Mouse (Mus musculus): ENCODE measurements at regions not wholly inside any gene's neighbourhood (a gene's known extent, or its start where the extent isn't known, plus 50 kb on each side); places are given as distances from the start of the nearest gene placed in this dataset.
A peak's percentile ranks its signal among the peaks of the same experiment; 100 is the strongest.

DNA sequence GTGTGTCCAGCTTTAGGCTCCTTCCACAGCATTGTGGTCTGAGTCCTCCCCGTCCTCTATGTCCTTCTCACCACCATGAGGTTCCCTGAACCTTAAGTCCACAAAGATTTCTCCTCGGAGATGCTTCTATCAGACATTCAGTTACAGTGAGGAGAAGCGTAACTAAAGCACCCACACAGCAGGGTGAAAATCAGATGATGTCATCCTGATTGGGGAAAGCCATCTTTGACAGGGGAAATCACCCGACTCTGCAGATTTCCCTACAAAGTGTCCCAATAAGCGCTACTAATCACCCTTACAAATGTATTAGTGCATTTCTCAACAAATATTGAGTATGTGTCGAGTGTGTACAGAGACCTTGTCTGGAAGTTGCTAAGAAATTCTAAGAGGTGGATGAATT is 484.8 kb upstream of the Gm19410 start:
- no peak overlapping the region for H3K4me3 ChIP-seq (replicated peaks; ENCODE audit: low read length)
- H3K9ac ChIP-seq (ENCODE audit: low read length) = no peak overlapping the region
- no peaks in the 10 kb centered on the region for H3K4me1 ChIP-seq (ENCODE audit: control insufficient read depth, insufficient read depth, low read length)
- H3K36me3 ChIP-seq (ENCODE audit: control insufficient read depth, insufficient read depth, low read length) = no peaks in the 10 kb centered on the region
- ATAC-seq (ENCODE audit: insufficient read depth, low FRiP score) = no peak
- H3K27me3 ChIP-seq (ENCODE audit: control insufficient read depth, insufficient read depth, low read length) = no peaks in the 10 kb centered on the region
- 90% methylated on average over 6 of the region's 6 CpGs for WGBS
- H3K27ac ChIP-seq (ENCODE audit: low read length) = no peak overlapping the region
- no peak overlapping the region for H3K4me2 ChIP-seq (ENCODE audit: low read depth, low read length)
- H3K9me3 ChIP-seq (replicated peaks; ENCODE audit: control insufficient read depth, low read length) = no peaks in the 10 kb centered on the region

DNA sequence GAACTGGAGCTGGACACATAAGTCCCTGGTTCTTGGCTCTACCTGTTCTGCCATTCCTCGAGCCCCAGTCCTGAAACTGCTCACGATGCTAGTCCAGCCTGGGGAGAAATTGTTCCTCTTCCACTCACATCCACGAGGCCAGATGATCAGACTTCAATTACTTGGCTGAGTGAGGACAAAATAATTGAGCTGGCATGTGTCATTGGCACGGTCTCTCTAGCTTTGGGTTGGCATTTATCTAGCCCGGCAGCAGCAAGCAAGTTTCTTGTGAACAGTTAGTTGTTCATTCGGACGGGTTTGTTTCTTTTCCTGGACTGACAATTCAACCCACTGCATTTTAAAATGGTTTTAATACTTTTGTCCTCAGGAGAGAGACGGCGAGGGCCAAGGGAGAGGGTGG is 482.2 kb upstream of the Gm19410 start:
- H3K27me3 ChIP-seq (ENCODE audit: control insufficient read depth, insufficient read depth, low read length) = no peaks in the 10 kb centered on the region
- no peaks in the 10 kb centered on the region for H3K9me3 ChIP-seq (replicated peaks; ENCODE audit: control insufficient read depth, low read length)
- no peak for ATAC-seq (ENCODE audit: insufficient read depth, low FRiP score)
- no peak overlapping the region for H3K4me2 ChIP-seq (ENCODE audit: low read depth, low read length)
- no peak overlapping the region for H3K27ac ChIP-seq (ENCODE audit: low read length)
- no peak overlapping the region for H3K9ac ChIP-seq (ENCODE audit: low read length)
- WGBS = 86% methylated on average over 9 of the region's 9 CpGs
- H3K4me3 ChIP-seq (replicated peaks; ENCODE audit: low read length) = no peak overlapping the region
- no peaks in the 10 kb centered on the region for H3K36me3 ChIP-seq (ENCODE audit: control insufficient read depth, insufficient read depth, low read length)
- H3K4me1 ChIP-seq (ENCODE audit: control insufficient read depth, insufficient read depth, low read length) = no peaks in the 10 kb centered on the region

DNA sequence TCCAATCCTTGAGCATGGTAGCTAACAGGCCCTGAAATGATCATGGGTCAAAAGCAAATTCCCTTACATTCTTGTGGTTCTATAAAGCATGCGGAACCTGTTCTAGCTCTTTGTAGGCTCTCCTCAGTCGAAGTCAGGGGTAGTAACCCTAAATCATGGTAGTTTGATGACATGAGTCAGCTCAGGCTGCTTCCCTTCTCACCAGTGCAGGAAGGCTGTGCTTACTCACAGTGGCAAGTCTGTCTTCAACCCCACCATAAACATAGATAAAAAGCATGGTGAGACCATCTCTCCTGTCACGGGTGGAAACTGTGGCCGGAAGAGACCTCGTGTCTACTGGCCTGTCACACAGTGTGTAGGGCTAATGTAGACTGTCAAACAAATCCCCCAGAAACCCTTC is 476.6 kb upstream of the Gm19410 start:
- no peaks in the 10 kb centered on the region for H3K27me3 ChIP-seq (ENCODE audit: control insufficient read depth, insufficient read depth, low read length)
- H3K36me3 ChIP-seq (ENCODE audit: control insufficient read depth, insufficient read depth, low read length) = no peaks in the 10 kb centered on the region
- H3K4me1 ChIP-seq (ENCODE audit: control insufficient read depth, insufficient read depth, low read length) = peaks cover 10% of the 10 kb centered on the region
- H3K27ac ChIP-seq (ENCODE audit: low read length) = peak overlapping the region; percentile 2; the same call in 1 of the 2 replicates
- H3K4me2 ChIP-seq (ENCODE audit: low read depth, low read length) = no peak overlapping the region
- H3K9ac ChIP-seq (ENCODE audit: low read length) = no peak overlapping the region
- ATAC-seq (ENCODE audit: insufficient read depth, low FRiP score) = no peak
- H3K9me3 ChIP-seq (replicated peaks; ENCODE audit: control insufficient read depth, low read length) = no peaks in the 10 kb centered on the region
- no peak overlapping the region for H3K4me3 ChIP-seq (replicated peaks; ENCODE audit: low read length)
- 76% methylated on average over 5 of the region's 5 CpGs for WGBS

DNA sequence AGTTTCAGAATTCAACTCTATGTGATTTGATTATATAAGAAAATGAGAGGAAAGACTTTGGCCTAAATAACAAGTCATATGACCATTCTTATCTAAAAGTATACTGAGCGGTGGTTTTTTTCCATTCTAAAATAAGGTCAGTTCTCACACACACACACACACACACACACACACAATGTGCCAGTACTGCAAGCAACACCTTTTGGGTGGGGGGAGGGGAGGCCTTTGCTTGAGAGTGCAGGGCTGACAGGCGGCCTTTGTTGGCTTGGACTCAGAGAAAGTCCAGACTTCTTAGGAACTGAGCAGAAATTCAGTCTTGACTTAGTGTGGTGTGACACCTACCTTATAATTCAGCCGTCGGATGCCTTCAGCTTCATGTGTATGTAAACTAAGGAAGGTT is 475.6 kb upstream of the Gm19410 start:
- H3K4me1 ChIP-seq (ENCODE audit: control insufficient read depth, insufficient read depth, low read length) = peaks cover 12% of the 10 kb centered on the region
- H3K9me3 ChIP-seq (replicated peaks; ENCODE audit: control insufficient read depth, low read length) = no peaks in the 10 kb centered on the region
- no peaks in the 10 kb centered on the region for H3K27me3 ChIP-seq (ENCODE audit: control insufficient read depth, insufficient read depth, low read length)
- no peaks in the 10 kb centered on the region for H3K36me3 ChIP-seq (ENCODE audit: control insufficient read depth, insufficient read depth, low read length)
- no peak overlapping the region for H3K4me3 ChIP-seq (replicated peaks; ENCODE audit: low read length)
- H3K4me2 ChIP-seq (ENCODE audit: low read depth, low read length) = no peak overlapping the region
- ATAC-seq (ENCODE audit: insufficient read depth, low FRiP score) = peak; percentile 56; the same call in 1 of the 2 replicates
- no peak overlapping the region; the same call in 1 of the 2 replicates for H3K27ac ChIP-seq (ENCODE audit: low read length)
- 43% methylated on average over 4 of the region's 4 CpGs for WGBS
- H3K9ac ChIP-seq (ENCODE audit: low read length) = no peak overlapping the region

DNA sequence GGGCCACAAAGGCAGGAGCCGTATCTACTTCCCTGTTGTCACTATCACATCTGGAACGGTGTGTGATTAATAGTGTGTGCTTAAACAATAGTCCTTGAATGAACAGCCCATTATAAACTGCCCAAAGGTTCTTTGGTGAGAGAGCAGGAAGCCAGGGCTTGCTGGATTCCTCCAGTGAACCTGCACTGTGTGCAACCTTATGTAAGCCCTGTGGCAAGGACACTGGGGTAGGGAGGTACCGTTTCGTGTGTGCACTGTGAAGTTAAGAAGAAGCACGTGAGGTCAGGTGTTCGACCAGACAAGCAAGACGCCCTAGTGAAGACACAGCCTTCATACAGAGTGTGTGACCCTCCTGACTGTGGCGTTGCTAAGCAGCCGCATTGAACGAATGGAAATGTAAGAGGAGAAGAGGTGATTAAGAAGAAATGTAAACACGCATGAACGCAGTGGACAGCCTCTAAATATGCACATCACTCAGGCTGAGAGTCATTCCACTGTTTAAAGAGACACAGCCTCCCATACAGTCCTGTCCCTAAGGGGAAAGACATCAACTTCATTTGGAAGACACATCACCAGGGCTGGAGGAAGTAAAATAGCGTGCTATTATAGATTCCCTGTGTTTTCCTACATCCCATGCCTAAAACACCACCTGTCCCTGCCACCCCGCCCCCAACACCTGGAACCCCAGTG is 472.0 kb upstream of the Gm19410 start:
- H3K27ac ChIP-seq (ENCODE audit: low read length) = peak overlapping the region; percentile 6; the same call in 1 of the 2 replicates
- no peak overlapping the region for H3K4me2 ChIP-seq (ENCODE audit: low read depth, low read length)
- ATAC-seq (ENCODE audit: insufficient read depth, low FRiP score) = peak; percentile 75
- peaks cover 12% of the 10 kb centered on the region for H3K4me1 ChIP-seq (ENCODE audit: control insufficient read depth, insufficient read depth, low read length)
- no peaks in the 10 kb centered on the region for H3K27me3 ChIP-seq (ENCODE audit: control insufficient read depth, insufficient read depth, low read length)
- no peaks in the 10 kb centered on the region for H3K36me3 ChIP-seq (ENCODE audit: control insufficient read depth, insufficient read depth, low read length)
- 27% methylated on average over 14 of the region's 14 CpGs for WGBS
- H3K9ac ChIP-seq (ENCODE audit: low read length) = no peak overlapping the region
- no peaks in the 10 kb centered on the region for H3K9me3 ChIP-seq (replicated peaks; ENCODE audit: control insufficient read depth, low read length)
- H3K4me3 ChIP-seq (replicated peaks; ENCODE audit: low read length) = no peak overlapping the region

DNA sequence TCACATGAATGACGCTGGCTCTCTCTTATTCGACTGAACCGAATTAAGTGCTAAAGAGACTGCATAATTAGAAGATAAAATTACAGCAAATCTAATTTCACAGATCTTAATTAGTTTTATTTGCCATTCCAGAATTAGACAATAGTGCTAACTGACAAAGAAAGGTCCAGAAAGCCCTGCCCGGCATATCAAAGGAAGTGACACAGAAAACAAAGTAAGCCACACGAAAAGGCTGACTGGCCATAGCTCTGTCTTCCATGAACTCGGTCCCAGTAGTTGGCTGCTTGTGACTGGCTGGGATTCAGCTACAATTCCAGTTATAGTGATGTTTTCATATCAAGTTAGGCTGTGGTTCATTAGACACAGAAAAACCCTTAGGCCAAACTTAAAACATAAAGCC is 468.7 kb upstream of the Gm19410 start:
- Histone ChIP-seq H3K27ac (ENCODE audit: low read length) (no peak overlapping the region), H3K9me3 (replicated peaks; ENCODE audit: control insufficient read depth, low read length) (no peaks in the 10 kb centered on the region), H3K36me3 (ENCODE audit: control insufficient read depth, insufficient read depth, low read length) (no peaks in the 10 kb centered on the region), H3K4me1 (ENCODE audit: control insufficient read depth, insufficient read depth, low read length) (peaks cover 16% of the 10 kb centered on the region), H3K4me2 (ENCODE audit: low read depth, low read length) (no peak overlapping the region), H3K9ac (ENCODE audit: low read length) (no peak overlapping the region), H3K4me3 (replicated peaks; ENCODE audit: low read length) (no peak overlapping the region), H3K27me3 (ENCODE audit: control insufficient read depth, insufficient read depth, low read length) (no peaks in the 10 kb centered on the region)
- ATAC-seq (ENCODE audit: insufficient read depth, low FRiP score) = no peak
- WGBS = 85% methylated on average over 6 of the region's 6 CpGs

DNA sequence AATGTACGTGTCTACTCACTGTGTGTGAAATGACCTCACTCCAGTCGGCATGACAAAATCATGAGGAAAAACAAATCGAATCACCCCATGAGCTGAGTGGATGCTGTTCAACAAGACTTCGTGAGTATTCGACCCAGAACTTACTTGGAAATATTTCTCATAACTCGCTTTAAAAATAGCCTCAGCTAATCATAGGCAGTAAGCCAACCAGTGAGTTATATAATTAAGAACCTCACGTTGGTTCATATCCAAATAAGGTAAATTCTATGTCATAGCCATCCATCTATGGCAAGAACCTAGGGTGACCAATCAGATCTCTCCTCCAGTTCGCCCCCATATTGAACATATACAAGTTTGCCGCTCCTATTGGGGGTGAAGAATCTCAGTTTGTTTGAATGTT is 466.5 kb upstream of the Gm19410 start:
- no peak overlapping the region for H3K4me2 ChIP-seq (ENCODE audit: low read depth, low read length)
- peak overlapping the region; percentile 14; the same call in 1 of the 2 replicates for H3K27ac ChIP-seq (ENCODE audit: low read length)
- H3K4me1 ChIP-seq (ENCODE audit: control insufficient read depth, insufficient read depth, low read length) = peaks cover 5% of the 10 kb centered on the region
- H3K27me3 ChIP-seq (ENCODE audit: control insufficient read depth, insufficient read depth, low read length) = no peaks in the 10 kb centered on the region
- H3K9me3 ChIP-seq (replicated peaks; ENCODE audit: control insufficient read depth, low read length) = no peaks in the 10 kb centered on the region
- peak; percentile 44; the same call in 1 of the 2 replicates for ATAC-seq (ENCODE audit: insufficient read depth, low FRiP score)
- no peak overlapping the region for H3K9ac ChIP-seq (ENCODE audit: low read length)
- WGBS = 70% methylated on average over 9 of the region's 9 CpGs
- no peaks in the 10 kb centered on the region for H3K36me3 ChIP-seq (ENCODE audit: control insufficient read depth, insufficient read depth, low read length)
- H3K4me3 ChIP-seq (replicated peaks; ENCODE audit: low read length) = no peak overlapping the region

DNA sequence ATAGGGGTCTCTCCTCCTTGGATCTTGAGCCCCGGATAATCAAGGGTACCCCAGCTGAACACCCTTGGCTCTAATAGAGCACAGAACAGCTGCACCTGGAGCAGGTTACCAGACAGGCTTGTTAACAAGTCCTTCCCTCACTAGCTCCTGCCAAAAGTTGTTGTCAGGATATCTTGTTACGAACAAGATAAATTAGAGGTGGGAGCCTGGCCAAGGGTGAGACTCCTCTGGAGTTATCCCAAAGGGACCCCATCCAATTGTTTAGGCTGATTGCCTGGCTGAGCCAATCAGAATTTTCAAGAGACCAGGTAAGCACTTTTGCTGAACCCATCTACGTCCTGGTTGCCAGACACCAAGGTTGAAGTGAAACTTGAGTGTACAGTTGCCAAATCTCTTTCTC is 465.2 kb upstream of the Gm19410 start:
- Histone ChIP-seq H3K4me1 (ENCODE audit: control insufficient read depth, insufficient read depth, low read length) (peaks cover 4% of the 10 kb centered on the region; the same call in 1 of the 2 replicates), H3K9me3 (replicated peaks; ENCODE audit: control insufficient read depth, low read length) (0 out of 2 replicates have a peak, but pooled peaks cover 7% of the 10 kb centered on the region), H3K27me3 (ENCODE audit: control insufficient read depth, insufficient read depth, low read length) (no peaks in the 10 kb centered on the region), H3K4me3 (replicated peaks; ENCODE audit: low read length) (no peak overlapping the region), H3K36me3 (ENCODE audit: control insufficient read depth, insufficient read depth, low read length) (no peaks in the 10 kb centered on the region), H3K27ac (ENCODE audit: low read length) (no peak overlapping the region), H3K4me2 (ENCODE audit: low read depth, low read length) (no peak overlapping the region), H3K9ac (ENCODE audit: low read length) (no peak overlapping the region)
- 49% methylated on average over 3 of the region's 3 CpGs for WGBS
- ATAC-seq (ENCODE audit: insufficient read depth, low FRiP score) = no peak

DNA sequence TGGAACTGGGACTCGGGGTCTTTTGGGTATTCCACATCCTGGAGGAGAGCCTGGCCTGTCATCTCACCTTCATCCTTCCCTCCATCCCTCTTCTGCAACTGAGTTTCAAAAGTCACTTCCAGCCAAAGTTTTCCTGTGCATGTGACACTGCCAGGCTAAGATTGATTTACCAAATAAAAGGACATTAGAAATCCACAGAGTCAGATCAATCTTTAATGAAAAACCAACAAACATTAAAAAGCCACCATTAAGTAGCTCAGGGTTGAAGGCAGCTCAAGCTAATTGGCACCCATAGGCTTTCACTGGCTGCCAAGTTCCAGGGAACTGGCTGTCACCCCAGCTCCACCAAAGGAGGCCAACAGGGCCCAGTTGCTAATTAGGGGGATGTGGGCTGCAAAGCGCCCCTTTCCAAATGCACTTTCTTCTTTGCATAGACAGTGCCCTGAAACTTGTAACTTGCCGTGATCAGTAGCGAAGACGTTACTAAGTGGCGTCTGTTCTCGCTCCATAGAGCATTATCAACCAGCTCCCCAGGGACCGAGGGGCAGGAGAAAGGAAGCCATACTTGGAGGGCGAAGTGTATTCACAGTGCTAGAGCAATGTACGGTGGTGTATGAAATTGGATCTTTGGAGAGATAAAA is 464.6 kb upstream of the Gm19410 start:
- 78% methylated on average over 10 of the region's 10 CpGs for WGBS
- Histone ChIP-seq H3K4me2 (ENCODE audit: low read depth, low read length) (no peak overlapping the region), H3K9me3 (replicated peaks; ENCODE audit: control insufficient read depth, low read length) (0 out of 2 replicates have a peak, but pooled peaks cover 7% of the 10 kb centered on the region), H3K4me1 (ENCODE audit: control insufficient read depth, insufficient read depth, low read length) (peaks cover 4% of the 10 kb centered on the region; the same call in 1 of the 2 replicates), H3K4me3 (replicated peaks; ENCODE audit: low read length) (no peak overlapping the region), H3K36me3 (ENCODE audit: control insufficient read depth, insufficient read depth, low read length) (no peaks in the 10 kb centered on the region), H3K9ac (ENCODE audit: low read length) (no peak overlapping the region), H3K27me3 (ENCODE audit: control insufficient read depth, insufficient read depth, low read length) (no peaks in the 10 kb centered on the region), H3K27ac (ENCODE audit: low read length) (no peak overlapping the region)
- no peak for ATAC-seq (ENCODE audit: insufficient read depth, low FRiP score)

Measured in stomach, embryonic 16.5 days (tissue).